Mouse (Mus musculus): ENCODE data around the gene Cldn34c4. TPM values are rescaled to one million over a fixed set of nuclear protein-coding genes. Genes with fewer than 3 reads are reported as not detected.

The Cldn34c4 gene
- not detected for total RNA-seq (2021)

DNA sequence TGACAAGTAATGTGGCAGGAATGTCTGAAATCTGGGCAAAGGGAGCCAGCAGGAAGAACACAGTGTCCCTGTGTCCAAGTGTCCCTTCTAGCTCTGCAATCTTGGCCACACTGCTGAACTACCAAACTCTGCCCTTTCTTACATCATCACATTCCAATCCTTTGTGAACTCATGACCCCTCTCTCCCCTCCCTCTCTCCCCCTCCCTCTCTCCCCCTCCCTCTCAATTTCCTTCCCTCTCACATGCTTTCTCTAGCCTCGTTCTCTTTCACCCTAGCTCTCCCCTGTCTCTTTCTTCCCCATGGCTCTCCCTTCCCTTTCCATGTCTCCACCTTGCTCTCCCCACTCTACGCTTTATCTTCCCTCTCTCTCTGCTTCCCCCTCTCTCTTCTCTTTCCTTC lies at the start of gene Cldn34c4:
Gene Cldn34c4 (minus strand): TSS at position 101 of the 400 bp plus-strand sequence.
- intact Hi-C loops (cut with DNase I): no loop called here

DNA sequence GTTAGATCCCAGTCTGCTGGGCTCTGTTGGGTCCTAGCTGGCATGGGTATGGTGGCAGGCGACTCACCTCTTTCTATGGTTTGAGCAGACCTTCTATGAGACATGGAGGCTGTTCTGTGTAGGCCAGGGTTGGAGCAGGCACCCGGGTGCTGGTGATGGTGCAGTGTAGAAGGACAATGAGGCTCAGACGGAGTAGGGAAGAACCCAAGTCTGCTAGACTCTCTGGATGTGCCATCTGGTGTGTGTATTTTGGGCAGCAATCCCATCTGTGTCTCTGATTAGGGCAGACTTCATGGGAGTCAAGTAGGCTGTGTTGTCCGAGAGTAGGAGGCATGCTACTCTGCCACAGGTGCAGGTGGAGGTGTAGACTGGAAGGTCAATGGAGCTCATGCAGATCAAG lies 10.7 kb upstream of the Cldn34c4 start:
- intact Hi-C loops (cut with DNase I): no loop called here
- no peak for DNase-seq (ENCODE audit: extremely low spot score in 1 of 2, low spot score in 2 of 2)

More for the DNA sequence above, at the start of gene Cldn34c4:
- DNase-seq (ENCODE audit: extremely low spot score in 1 of 2, low spot score in 2 of 2): no peak

All from left cerebral cortex, postnatal 10 days (tissue).